Mouse (Mus musculus) embryonic facial prominence, embryonic 12.5 days (tissue): ENCODE measurements at regions not wholly inside any gene's neighbourhood (a gene's known extent, or its start where the extent isn't known, plus 50 kb on each side); places are given as distances from the start of the nearest gene placed in this dataset.

Experiments
- ATAC-seq: fragments of 200-750 bp; cut with Nextera tagmentation; 2 replicates; pipeline ENCODE4 v1.8.0; 2017; ENCODE audit not compliant: insufficient number of reproducible peaks, insufficient read depth, low FRiP score, low TSS enrichment
- H3K27ac ChIP-seq: fragments of 300-500 bp; sonication (generic); 2 replicates; pipeline ENCODE4 v1.5.1; 2016; ENCODE audit warnings: mild to moderate bottlenecking
- H3K27me3 ChIP-seq: fragments of 300-500 bp; sonication (generic); 2 replicates; pipeline ENCODE4 v1.6.1; 2016; ENCODE audit warnings: mild to moderate bottlenecking, moderate library complexity
- H3K36me3 ChIP-seq: fragments of 300-500 bp; sonication (generic); 2 replicates; pipeline ENCODE4 v1.6.1; 2016; ENCODE audit warnings: mild to moderate bottlenecking
- H3K4me1 ChIP-seq: fragments of 300-500 bp; sonication (generic); 2 replicates; pipeline ENCODE4 v1.6.1; 2016
- H3K4me2 ChIP-seq: fragments of 300-500 bp; sonication (generic); replicated peaks from 2 replicates; pipeline ENCODE4 v1.6.1; 2016; ENCODE audit warnings: mild to moderate bottlenecking, moderate library complexity
- H3K4me3 ChIP-seq: fragments of 300-500 bp; sonication (generic); 2 replicates; pipeline ENCODE4 v1.5.1; 2016; ENCODE audit warnings: mild to moderate bottlenecking
- H3K9ac ChIP-seq: fragments of 300-500 bp; sonication (generic); 2 replicates; pipeline ENCODE4 v1.6.1; 2016; ENCODE audit warnings: mild to moderate bottlenecking, moderate library complexity
- H3K9me3 ChIP-seq: fragments of 300-500 bp; sonication (generic); 2 replicates; pipeline ENCODE4 v1.6.1; 2016; ENCODE audit warnings: mild to moderate bottlenecking, moderate library complexity
- WGBS: fragments of 180-500 bp; shearing (Covaris S2); methylation state at CpG from one replicate; pipeline ENCODE4 v1.1.7; 2016; 5-methylcytosine and 5-hydroxymethylcytosine counted together

DNA sequence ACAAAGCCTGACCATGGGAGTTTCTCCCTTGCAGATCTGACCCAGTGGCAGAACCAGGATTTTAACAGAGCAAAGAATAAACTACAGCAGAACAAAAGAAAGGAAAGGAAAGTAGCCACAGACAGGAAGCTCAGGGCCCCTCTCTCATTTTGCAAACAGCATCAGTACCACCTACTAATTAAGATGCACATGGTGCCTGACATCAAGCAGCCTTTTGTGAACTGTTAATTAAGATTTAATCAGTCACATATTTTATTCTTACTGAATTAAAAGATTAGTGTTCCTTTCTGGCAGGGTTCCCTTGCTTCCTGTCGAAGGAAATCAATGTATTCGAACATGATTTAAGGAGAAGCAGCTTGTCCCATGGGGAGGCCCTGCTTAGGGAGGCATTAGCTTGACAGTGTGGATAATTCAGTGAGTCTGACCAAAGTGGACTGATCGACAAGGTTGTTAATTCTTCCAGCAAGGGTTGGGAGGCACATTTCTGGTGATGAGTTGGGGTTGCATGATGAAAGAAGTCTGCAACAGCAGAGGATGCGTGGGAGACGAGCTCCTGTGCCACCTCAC lies 156.1 kb upstream of the Eef2kmt start:
- no peaks in the 10 kb centered on the region for H3K36me3 ChIP-seq
- no peak for ATAC-seq
- H3K27me3 ChIP-seq = no peaks in the 10 kb centered on the region
- no peaks in the 10 kb centered on the region for H3K9me3 ChIP-seq
- H3K4me3 ChIP-seq = no peak overlapping the region
- no peak overlapping the region for H3K27ac ChIP-seq
- WGBS = 72% methylated on average over 5 of the region's 5 CpGs
- no peak overlapping the region for H3K9ac ChIP-seq
- no peaks in the 10 kb centered on the region for H3K4me1 ChIP-seq
- no peak overlapping the region for H3K4me2 ChIP-seq

DNA sequence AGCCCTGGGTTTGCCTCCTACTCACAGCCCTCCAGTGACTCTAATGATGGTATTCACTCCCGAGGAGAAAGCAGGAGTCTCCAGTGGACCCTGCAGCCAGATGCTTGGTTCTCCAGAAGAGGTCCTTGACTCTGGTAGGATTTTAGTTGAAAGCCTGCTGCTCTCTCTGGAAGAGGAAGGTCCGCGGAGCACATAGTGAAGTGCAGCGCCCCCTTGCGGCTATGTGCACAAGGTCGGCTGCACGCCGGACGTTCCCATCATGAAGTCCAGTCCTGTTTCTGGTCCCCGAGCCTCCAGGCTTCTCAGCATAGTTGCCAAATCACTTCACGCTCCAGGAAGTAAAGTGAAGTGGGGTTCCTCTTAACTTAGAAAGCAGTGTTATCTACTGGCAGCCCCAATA lies 150.9 kb upstream of the Eef2kmt start:
- Histone ChIP-seq H3K4me2 (no peak overlapping the region), H3K4me3 (no peak overlapping the region), H3K27ac (no peak overlapping the region), H3K4me1 (no peaks in the 10 kb centered on the region), H3K9ac (no peak overlapping the region), H3K27me3 (no peaks in the 10 kb centered on the region), H3K9me3 (no peaks in the 10 kb centered on the region), H3K36me3 (no peaks in the 10 kb centered on the region)
- WGBS = 6% methylated on average over 11 of the region's 11 CpGs
- ATAC-seq = no peak

- ATAC-seq = no peak
- H3K4me1 ChIP-seq = no peaks in the 10 kb centered on the region
- H3K4me2 ChIP-seq = no peak overlapping the region
- no peak overlapping the region for H3K4me3 ChIP-seq
- H3K9me3 ChIP-seq = no peaks in the 10 kb centered on the region
- H3K27me3 ChIP-seq = no peaks in the 10 kb centered on the region
- H3K9ac ChIP-seq = no peak overlapping the region
- H3K27ac ChIP-seq = no peak overlapping the region
- no peaks in the 10 kb centered on the region for H3K36me3 ChIP-seq
- 81% methylated on average over 5 of the region's 5 CpGs for WGBS
These were observed 137.6 kb upstream of the Eef2kmt start for GRCm38 (mm10) chr16:5393336-5393735.

DNA sequence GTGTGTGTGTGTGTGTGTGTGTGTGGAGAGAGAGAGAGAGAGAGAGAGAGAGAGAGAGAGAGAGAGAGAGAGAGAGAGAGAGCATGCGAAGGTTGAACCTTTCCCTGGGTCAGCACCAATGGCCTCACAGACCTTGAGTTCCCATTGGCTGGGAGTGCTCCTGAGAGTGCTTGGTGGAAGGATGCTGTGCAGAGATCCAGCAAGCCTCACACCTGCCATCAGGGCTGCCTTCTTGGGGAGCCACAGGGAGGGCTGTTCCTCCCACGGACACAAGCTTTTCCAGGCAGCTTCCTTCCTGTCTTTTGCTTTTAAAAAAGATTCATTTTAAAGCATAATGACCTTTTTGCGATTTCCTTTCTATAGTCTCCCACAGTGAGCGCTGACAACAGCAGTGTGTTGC lies 127.1 kb upstream of the Eef2kmt start:
- no peaks in the 10 kb centered on the region for H3K36me3 ChIP-seq

GRCm38 (mm10) chr16:5382228-5382884 lies 126.6 kb upstream of the Eef2kmt start:
- WGBS = 25% methylated on average over 6 of the region's 6 CpGs
- Histone ChIP-seq H3K9ac (no peak overlapping the region), H3K4me2 (no peak overlapping the region), H3K27me3 (no peaks in the 10 kb centered on the region), H3K27ac (no peak overlapping the region), H3K36me3 (no peaks in the 10 kb centered on the region), H3K9me3 (no peaks in the 10 kb centered on the region), H3K4me3 (no peak overlapping the region), H3K4me1 (peaks cover 7% of the 10 kb centered on the region; the same call in 1 of the 2 replicates)
- no peak; the same call in 1 of the 2 replicates for ATAC-seq

More for the DNA sequence above, 127.1 kb upstream of the Eef2kmt start:
- H3K27me3 ChIP-seq = no peaks in the 10 kb centered on the region
- H3K4me3 ChIP-seq = no peak overlapping the region
- no peak overlapping the region for H3K9ac ChIP-seq
- WGBS = 58% methylated on average over 3 of the region's 4 CpGs
- no peak for ATAC-seq
- H3K4me1 ChIP-seq = peaks cover 7% of the 10 kb centered on the region; the same call in 1 of the 2 replicates
- no peak overlapping the region for H3K4me2 ChIP-seq
- H3K9me3 ChIP-seq = no peaks in the 10 kb centered on the region
- H3K27ac ChIP-seq = no peak overlapping the region

DNA sequence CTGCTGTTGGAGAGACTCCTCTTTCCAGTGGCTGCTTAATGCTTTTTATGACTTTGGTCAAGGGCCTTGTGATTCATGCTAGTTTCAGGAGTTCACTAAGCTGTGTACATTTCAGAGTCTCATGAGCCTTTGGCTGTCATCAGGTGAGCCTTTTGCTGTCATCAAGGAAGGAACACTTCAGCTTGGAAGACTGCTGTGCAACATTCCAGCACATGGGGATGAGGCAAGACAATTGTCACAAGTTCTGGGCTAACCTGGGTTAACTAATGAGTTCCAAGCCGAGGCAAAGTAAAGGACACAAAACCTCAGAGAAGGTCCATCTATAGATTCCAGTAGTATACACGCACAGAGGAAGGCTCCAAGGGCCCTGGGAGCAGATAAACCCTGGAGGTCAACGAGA lies 124.8 kb upstream of the Eef2kmt start:
- H3K9me3 ChIP-seq = no peaks in the 10 kb centered on the region
- 79% methylated on average over 3 of the region's 3 CpGs for WGBS

DNA sequence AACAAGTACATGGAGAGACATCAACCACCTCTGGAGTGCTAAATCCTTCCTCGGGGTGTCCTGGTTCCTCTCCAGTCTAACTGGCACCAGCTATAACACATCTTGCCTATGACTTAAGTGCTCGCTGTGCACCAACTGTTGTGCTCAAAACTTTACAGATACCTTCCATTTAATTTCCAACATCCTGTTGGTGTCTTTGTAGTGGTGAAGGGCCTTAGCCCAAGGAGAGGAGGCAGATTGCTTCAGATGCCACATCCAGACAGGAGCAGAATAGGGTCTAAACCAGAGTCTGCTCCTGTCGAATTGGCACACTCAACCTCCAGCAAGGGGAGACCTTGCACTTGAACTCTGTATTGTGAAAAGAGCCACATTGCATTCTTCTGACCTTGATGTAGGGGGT lies 121.2 kb upstream of the Eef2kmt start:
- no peak for ATAC-seq
- Histone ChIP-seq H3K27me3 (no peaks in the 10 kb centered on the region), H3K36me3 (no peaks in the 10 kb centered on the region), H3K4me3 (no peak overlapping the region), H3K4me2 (no peak overlapping the region), H3K27ac (no peak overlapping the region), H3K9me3 (no peaks in the 10 kb centered on the region), H3K9ac (no peak overlapping the region), H3K4me1 (0 out of 2 replicates have a peak, but pooled peaks cover 3% of the 10 kb centered on the region)
- 92% methylated on average over 3 of the region's 3 CpGs for WGBS

More for the DNA sequence above, 124.8 kb upstream of the Eef2kmt start:
- Histone ChIP-seq H3K4me2 (no peak overlapping the region), H3K36me3 (no peaks in the 10 kb centered on the region), H3K4me1 (peaks cover 7% of the 10 kb centered on the region; the same call in 1 of the 2 replicates), H3K27ac (no peak overlapping the region), H3K27me3 (no peaks in the 10 kb centered on the region), H3K9ac (no peak overlapping the region), H3K4me3 (no peak overlapping the region)
- no peak for ATAC-seq

DNA sequence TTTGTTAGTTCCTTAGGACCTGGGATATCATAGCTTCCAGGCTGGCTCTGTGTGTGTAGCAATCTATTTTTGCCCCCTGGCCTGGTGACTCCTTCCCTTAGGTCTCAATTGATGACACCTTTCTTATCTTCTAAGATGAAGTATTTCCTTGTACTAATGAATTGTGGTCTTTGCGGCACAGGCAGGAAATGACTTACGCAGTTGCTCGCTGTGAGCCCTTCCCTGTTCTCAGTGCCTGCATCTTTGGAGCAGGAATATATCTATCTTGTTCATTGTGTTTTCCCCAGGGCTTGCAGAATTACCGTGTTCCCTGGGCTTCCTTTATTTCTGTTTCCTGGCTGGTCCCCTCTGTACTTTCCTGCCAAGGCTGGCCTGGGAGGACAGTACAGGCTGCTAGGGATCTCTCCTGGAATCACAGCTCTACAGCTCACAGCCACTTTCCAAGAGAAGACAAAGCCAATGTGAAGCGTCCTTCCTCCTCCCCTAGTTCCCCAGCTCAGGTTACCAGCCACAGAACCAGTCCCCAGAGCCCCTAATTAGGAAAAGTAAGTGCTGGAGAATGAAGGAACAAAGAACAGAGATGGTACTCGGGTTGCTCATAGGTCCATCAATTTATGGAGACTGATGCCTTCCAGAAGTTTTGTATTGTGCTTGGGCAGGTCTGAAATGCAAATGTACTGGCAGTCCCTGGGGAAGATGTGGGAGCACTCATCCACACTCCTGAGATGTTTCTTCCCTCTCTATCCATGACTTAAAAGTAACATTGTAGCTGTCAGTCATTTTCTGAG lies 119.2 kb upstream of the Eef2kmt start:
- Histone ChIP-seq H3K4me3 (no peak overlapping the region), H3K9me3 (no peaks in the 10 kb centered on the region), H3K36me3 (no peaks in the 10 kb centered on the region), H3K9ac (no peak overlapping the region), H3K27me3 (no peaks in the 10 kb centered on the region), H3K4me1 (0 out of 2 replicates have a peak, but pooled peaks cover 3% of the 10 kb centered on the region), H3K27ac (no peak overlapping the region), H3K4me2 (no peak overlapping the region)
- no peak for ATAC-seq
- WGBS = 33% methylated on average over 6 of the region's 6 CpGs

GRCm38 (mm10) chr16:5371175-5371893 lies 115.6 kb upstream of the Eef2kmt start:
- H3K4me3 ChIP-seq = no peak overlapping the region
- H3K27me3 ChIP-seq = no peaks in the 10 kb centered on the region
- peaks cover 3% of the 10 kb centered on the region; the same call in 1 of the 2 replicates for H3K4me1 ChIP-seq
- H3K9ac ChIP-seq = no peak overlapping the region
- no peaks in the 10 kb centered on the region for H3K36me3 ChIP-seq
- no peak overlapping the region for H3K4me2 ChIP-seq
- no peaks in the 10 kb centered on the region for H3K9me3 ChIP-seq
- WGBS = 89% methylated on average over 4 of the region's 4 CpGs
- no peak overlapping the region for H3K27ac ChIP-seq
- no peak for ATAC-seq

DNA sequence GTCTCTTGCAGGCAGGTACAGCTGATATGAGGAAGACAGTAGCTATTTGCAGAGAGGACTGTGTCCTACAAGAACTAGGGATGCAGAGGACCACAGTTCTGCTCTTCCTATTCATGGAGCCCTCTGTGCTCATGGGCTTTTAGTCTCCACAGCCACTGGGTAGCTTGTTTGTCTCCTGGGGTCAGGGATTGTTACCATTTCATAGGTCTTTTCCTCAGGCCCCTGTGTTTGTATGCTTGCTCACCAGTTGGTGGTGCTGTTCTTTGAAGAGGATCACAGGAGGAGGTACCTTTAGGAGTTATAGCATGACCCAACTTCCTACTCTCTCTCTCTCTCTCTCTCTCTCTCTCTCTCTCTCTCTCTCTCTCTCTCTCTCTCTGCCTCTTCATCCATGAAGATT lies 114.7 kb upstream of the Eef2kmt start:
- no peak for ATAC-seq
- H3K36me3 ChIP-seq = no peaks in the 10 kb centered on the region
- no peak overlapping the region for H3K4me3 ChIP-seq
- no peak overlapping the region for H3K4me2 ChIP-seq
- H3K27me3 ChIP-seq = no peaks in the 10 kb centered on the region
- H3K27ac ChIP-seq = no peak overlapping the region
- peaks cover 3% of the 10 kb centered on the region; the same call in 1 of the 2 replicates for H3K4me1 ChIP-seq
- H3K9me3 ChIP-seq = no peaks in the 10 kb centered on the region
- no peak overlapping the region for H3K9ac ChIP-seq

GRCm38 (mm10) chr16:5368897-5369558 lies 113.2 kb upstream of the Eef2kmt start:
- Histone ChIP-seq H3K9me3 (no peaks in the 10 kb centered on the region), H3K36me3 (no peaks in the 10 kb centered on the region), H3K4me3 (no peak overlapping the region), H3K4me1 (no peaks in the 10 kb centered on the region; the same call in 1 of the 2 replicates), H3K4me2 (no peak overlapping the region), H3K9ac (no peak overlapping the region), H3K27me3 (no peaks in the 10 kb centered on the region), H3K27ac (no peak overlapping the region)
- ATAC-seq = peak; percentile 64; the same call in 1 of the 2 replicates
- WGBS = 35% methylated on average over 7 of the region's 7 CpGs
